Mouse (Mus musculus) heart, embryonic 16.5 days (tissue): ENCODE data around the gene Gm21988. TPM values are rescaled to one million over a fixed set of nuclear protein-coding genes. Genes with fewer than 3 reads are reported as not detected.

Source experiments
- ATAC-seq: fragments of 200-750 bp; cut with Nextera tagmentation; replicated peaks from 2 replicates; pipeline ENCODE4 v1.8.0; 2017; ENCODE audit warnings: moderate number of reproducible peaks; ENCODE audit not compliant: insufficient read depth, low FRiP score; ENCODE audit errors: extremely low read depth
- H3K27ac ChIP-seq: fragments of 300-500 bp; sonication (generic); 2 replicates; pipeline ENCODE4 v1.5.1; 2014; ENCODE audit warnings: mild to moderate bottlenecking, low read length, control low read depth, moderate library complexity
- H3K27me3 ChIP-seq: fragments of 300-500 bp; sonication (generic); 2 replicates; pipeline ENCODE4 v1.6.1; 2014; ENCODE audit warnings: low read length, mixed read lengths; ENCODE audit not compliant: control insufficient read depth, insufficient read depth
- H3K36me3 ChIP-seq: fragments of 300-500 bp; sonication (generic); 2 replicates; pipeline ENCODE4 v1.6.1; 2014; ENCODE audit not compliant: control insufficient read depth, insufficient read depth
- H3K4me1 ChIP-seq: fragments of 300-500 bp; sonication (generic); 2 replicates; pipeline ENCODE4 v1.6.1; 2014; ENCODE audit warnings: low read length, mixed read lengths; ENCODE audit not compliant: control insufficient read depth, insufficient read depth
- H3K4me2 ChIP-seq: fragments of 300-500 bp; sonication (generic); 2 replicates; pipeline ENCODE4 v1.6.1; 2014; ENCODE audit warnings: low read depth, mild to moderate bottlenecking, control low read depth, low read length
- H3K4me3 ChIP-seq: fragments of 300-500 bp; sonication (generic); 2 replicates; pipeline ENCODE4 v1.5.1; 2014; ENCODE audit warnings: mild to moderate bottlenecking, control low read depth, low read length
- H3K9ac ChIP-seq: fragments of 300-500 bp; sonication (generic); 2 replicates; pipeline ENCODE4 v1.6.1; 2014; ENCODE audit warnings: low read length, control low read depth
- H3K9me3 ChIP-seq: fragments of 300-500 bp; sonication (generic); replicated peaks from 2 replicates; pipeline ENCODE4 v1.6.1; 2016; ENCODE audit warnings: low read length; ENCODE audit not compliant: control insufficient read depth
- WGBS: fragments of 180-500 bp; shearing (Covaris S2); extraction: QIAGEN DNeasy Blood & Tissue Kit; methylation state at CpG from one replicate; pipeline ENCODE4 v1.1.7; 2014; 5-methylcytosine and 5-hydroxymethylcytosine counted together
- polyA plus RNA-seq: library from polyadenylated mRNA; unstranded; fragments of >200 nt; fragmentation: Nextera tagmentation; extraction: Ambion mirVana; gene quantifications from 2 replicates; pipeline ENCODE4 v1.2.1, GENCODE M21; 2015

Gene Gm21988
- polyA plus RNA-seq, 1 experiment from 2014 or later: 8.2 TPM

DNA sequence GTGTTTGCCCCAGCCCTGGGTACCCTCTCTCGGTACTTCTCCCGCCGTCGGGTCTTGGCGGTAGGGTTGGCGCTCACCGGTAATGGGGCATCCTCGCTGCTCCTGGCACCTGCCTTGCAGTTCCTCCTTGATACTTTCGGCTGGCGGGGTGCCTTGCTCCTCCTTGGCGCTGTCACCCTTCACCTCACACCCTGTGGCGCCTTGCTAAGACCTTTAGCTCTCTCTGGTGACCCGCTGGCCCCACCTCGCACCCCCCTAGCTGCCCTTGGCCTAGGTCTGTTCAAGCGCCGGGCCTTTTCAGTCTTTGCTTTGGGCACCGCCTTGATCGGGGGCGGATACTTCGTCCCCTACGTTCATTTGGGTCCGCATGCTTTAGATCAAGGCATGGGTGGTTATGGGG, 24.3 kb downstream of the Gm21988 start:
- Histone ChIP-seq H3K27me3 (peaks cover 50% of the 10 kb centered on the region), H3K4me3 (0 out of 2 replicates have a peak overlapping the region, but pooled peaks have one; percentile 37), H3K27ac (no peak overlapping the region), H3K36me3 (no peaks in the 10 kb centered on the region), H3K4me2 (no peak overlapping the region), H3K9me3 (no peaks in the 10 kb centered on the region), H3K4me1 (peaks cover 16% of the 10 kb centered on the region), H3K9ac (no peak overlapping the region)
- ATAC-seq: no peak
- WGBS: 16% methylated on average over 22 of the region's 22 CpGs

DNA sequence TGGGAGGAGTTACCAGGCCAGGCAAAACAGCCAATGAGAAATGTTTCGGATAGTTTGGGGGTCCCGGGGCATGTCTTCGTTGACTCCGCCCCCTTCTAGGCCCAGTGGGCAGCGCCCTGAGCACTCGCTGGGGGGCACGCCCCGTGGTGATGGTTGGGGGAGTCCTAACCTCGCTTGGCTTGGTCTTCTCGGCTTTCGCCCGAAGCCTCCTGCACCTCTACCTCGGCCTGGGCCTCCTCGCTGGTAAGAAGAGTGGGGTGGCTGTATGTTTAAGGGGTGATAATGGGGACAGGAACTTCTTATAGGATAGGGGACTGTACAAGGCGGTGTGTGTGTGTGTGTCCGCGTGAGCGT, 24.8 kb downstream of the Gm21988 start:
- Histone ChIP-seq H3K27ac (no peak overlapping the region), H3K9ac (no peak overlapping the region), H3K9me3 (no peaks in the 10 kb centered on the region), H3K4me2 (peak overlapping the region; percentile 62), H3K4me1 (peaks cover 13% of the 10 kb centered on the region), H3K4me3 (peak overlapping the region; percentile 37; the same call in 1 of the 2 replicates), H3K27me3 (peaks cover 50% of the 10 kb centered on the region), H3K36me3 (no peaks in the 10 kb centered on the region)
- WGBS: 5% methylated on average over 18 of the region's 18 CpGs
- ATAC-seq: 0 out of 2 replicates have a peak, but pooled peaks have one; percentile 6

DNA sequence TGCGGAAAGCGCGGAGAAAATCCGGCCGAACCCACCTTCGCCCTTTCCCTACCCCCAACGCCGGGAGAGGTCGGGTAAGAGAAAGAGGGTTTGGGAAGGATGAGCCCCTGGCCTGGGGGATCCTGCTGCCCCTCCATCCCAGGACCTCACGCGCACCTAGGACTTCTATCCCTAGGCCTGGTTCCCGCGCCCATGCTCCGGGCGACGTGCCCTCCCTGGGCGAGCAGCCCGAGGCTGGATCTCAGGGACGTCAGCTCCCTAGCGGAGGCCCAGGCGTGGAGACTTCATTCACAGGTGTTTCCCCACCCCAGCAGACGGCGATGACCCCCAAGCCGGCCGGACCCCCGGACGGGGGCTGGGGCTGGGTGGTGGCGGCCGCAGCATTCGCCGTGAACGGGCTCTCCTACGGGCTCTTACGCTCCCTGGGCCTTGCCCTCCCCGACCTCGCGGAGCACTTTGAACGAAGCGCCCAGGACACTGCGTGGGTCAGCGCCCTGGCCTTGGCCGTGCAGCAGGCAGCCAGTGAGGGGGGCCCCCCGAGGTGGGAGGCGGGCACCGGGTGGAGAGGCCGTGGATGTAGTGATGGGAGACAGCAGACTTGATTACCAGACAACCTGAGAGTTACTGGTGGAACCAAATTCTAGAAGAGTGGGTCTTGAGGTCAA, 25.3 kb downstream of the Gm21988 start:
- under 1% methylated on average over 46 of the region's 46 CpGs for WGBS
- Histone ChIP-seq H3K36me3 (no peaks in the 10 kb centered on the region), H3K27me3 (peaks cover 50% of the 10 kb centered on the region), H3K4me3 (peak overlapping the region; percentile 37), H3K4me2 (peak overlapping the region; percentile 62), H3K4me1 (peaks cover 13% of the 10 kb centered on the region), H3K27ac (no peak overlapping the region), H3K9me3 (no peaks in the 10 kb centered on the region), H3K9ac (peak overlapping the region; percentile 59)
- no peak for ATAC-seq

DNA sequence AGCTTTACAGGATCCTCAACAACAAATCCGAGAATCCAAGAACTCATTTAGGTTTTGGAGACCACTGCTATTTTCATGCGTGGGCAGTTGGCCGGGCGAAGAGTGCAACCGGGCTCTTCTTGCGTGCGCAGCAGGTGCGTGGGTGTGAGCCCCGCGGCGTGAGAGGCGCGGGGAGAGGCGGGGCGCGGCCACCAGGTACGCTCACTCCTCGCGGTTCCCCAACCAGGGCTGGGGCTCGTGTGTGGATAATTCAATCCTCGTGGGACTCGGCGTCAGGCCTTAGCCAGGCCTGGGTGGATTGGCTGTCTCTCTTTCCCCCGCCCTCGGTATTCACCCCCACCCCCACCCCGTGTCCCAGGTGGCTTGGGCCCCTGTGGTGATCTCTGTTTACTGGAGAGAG, 25.9 kb downstream of the Gm21988 start:
- H3K9ac ChIP-seq: peak overlapping the region; percentile 59; the same call in 1 of the 2 replicates
- ATAC-seq: no peak

DNA sequence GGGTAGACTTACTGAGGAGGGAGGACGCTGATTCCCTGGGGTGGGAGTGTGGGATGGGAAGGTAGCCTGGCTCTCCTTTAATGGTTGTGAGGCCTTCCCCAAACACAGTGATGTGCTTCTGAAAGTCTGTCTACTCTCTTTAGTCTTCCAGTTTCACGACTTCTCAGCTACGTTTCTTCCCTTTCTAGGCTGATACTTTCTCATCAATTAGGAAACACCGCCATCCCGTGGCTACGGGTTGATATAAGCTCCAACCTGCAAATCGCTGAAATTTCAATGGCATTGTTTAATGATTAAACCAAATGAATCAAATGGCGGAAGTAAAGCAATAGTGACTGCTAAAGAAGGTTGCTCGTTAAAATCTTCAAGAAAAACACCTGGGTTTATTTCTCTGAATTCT, 26.7 kb downstream of the Gm21988 start:
- Histone ChIP-seq H3K4me3 (no peak overlapping the region), H3K9ac (no peak overlapping the region), H3K9me3 (no peaks in the 10 kb centered on the region), H3K27me3 (peaks cover 51% of the 10 kb centered on the region), H3K4me1 (peaks cover 13% of the 10 kb centered on the region), H3K36me3 (no peaks in the 10 kb centered on the region), H3K4me2 (no peak overlapping the region), H3K27ac (no peak overlapping the region)
- no peak for ATAC-seq
- WGBS: 13% methylated on average over 9 of the region's 9 CpGs

More for the DNA sequence above, 25.9 kb downstream of the Gm21988 start:
- Histone ChIP-seq H3K27ac (no peak overlapping the region), H3K4me3 (peak overlapping the region; percentile 37), H3K36me3 (no peaks in the 10 kb centered on the region), H3K4me2 (peak overlapping the region; percentile 62), H3K4me1 (peaks cover 13% of the 10 kb centered on the region), H3K27me3 (peaks cover 50% of the 10 kb centered on the region), H3K9me3 (no peaks in the 10 kb centered on the region)
- WGBS: 10% methylated on average over 25 of the region's 26 CpGs

DNA sequence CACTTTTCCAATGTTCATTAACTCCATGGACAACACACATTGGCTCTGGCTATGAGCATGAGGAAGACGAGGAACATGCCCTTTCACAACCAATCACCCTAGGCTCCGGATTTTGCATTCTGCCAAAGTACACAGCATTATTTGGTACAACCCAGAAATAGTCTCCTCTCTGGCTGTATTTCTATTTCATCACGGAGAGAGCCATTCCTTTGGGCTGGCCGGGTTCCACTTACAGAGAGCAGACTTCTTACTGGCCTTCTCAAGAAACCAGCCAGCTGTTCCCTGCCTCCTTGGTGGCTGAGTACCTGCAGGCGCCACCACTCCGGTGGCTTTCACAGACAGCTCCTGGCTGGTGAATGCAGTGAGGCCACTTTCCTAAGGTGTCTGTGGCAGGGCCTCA, 27.2 kb downstream of the Gm21988 start, which contains the start of gene Slc16a11:
TSS of gene Slc16a11 (plus strand) at position 330 of the 400 bp plus-strand sequence.
- H3K4me2 ChIP-seq: no peak within 1 kb of the TSS
- H3K9me3 ChIP-seq: no peaks in the 10 kb centered on the region
- no peak within 1 kb of the TSS; the same call in 1 of the 2 replicates for H3K4me3 ChIP-seq
- no peak for ATAC-seq
- peaks cover 13% of the 10 kb centered on the region for H3K4me1 ChIP-seq
- no peak within 1 kb of the TSS for H3K9ac ChIP-seq
- 45% methylated on average over 6 of the region's 6 CpGs for WGBS
- H3K36me3 ChIP-seq: no peaks in the 10 kb centered on the region
- H3K27ac ChIP-seq: no peak within 1 kb of the TSS
- H3K27me3 ChIP-seq: peaks cover 51% of the 10 kb centered on the region

DNA sequence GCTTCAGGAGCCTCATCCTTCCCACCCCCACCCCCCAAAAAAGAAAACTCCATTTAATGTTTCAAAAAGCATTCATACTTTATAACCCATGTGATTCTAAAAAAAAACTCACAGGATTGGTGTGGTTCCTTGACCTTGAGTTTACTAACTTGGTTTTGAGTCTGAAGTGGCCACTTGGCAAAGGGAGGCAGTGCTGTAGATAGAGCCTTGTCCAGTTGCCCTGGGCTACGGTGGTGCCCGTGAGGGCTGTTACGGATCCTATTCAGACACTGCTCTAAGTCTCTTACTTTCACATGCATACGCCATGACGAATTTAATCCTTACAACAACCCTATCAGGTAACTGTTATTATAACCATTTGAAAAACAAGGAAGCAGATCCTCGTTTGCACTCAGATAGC, 27.7 kb downstream of the Gm21988 start:
- no peak overlapping the region for H3K27ac ChIP-seq
- no peak for ATAC-seq
- no peak overlapping the region for H3K4me3 ChIP-seq
- peaks cover 13% of the 10 kb centered on the region for H3K4me1 ChIP-seq
- H3K4me2 ChIP-seq: no peak overlapping the region
- no peaks in the 10 kb centered on the region for H3K9me3 ChIP-seq
- H3K36me3 ChIP-seq: no peaks in the 10 kb centered on the region
- peaks cover 47% of the 10 kb centered on the region for H3K27me3 ChIP-seq
- H3K9ac ChIP-seq: no peak overlapping the region
- WGBS: 74% methylated on average over 6 of the region's 6 CpGs

DNA sequence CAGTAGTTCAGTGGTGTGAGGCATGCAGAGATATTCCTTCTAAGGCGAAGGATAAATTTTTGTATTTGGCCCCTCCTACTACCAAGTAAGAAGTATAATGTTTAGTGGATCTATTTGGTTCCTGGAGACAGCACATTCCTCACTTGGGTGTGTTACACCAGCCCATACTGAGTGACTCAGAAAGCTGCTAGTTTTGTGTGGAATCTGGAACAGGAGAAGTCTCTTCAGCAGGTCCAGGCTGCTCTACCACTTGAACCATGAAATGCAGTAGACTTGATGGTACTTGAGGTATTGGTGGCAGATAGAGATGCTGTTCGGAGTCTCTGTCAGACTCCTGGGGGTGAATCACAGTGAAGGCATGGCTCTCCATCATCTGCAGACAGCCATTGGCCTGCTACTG, 28.9 kb downstream of the Gm21988 start:
- 74% methylated on average over 2 of the region's 2 CpGs for WGBS
- no peak for ATAC-seq
- Histone ChIP-seq H3K36me3 (no peaks in the 10 kb centered on the region), H3K27ac (no peak overlapping the region), H3K4me2 (no peak overlapping the region), H3K4me3 (no peak overlapping the region), H3K4me1 (peaks cover 13% of the 10 kb centered on the region), H3K9me3 (no peaks in the 10 kb centered on the region), H3K27me3 (peaks cover 35% of the 10 kb centered on the region), H3K9ac (no peak overlapping the region)

DNA sequence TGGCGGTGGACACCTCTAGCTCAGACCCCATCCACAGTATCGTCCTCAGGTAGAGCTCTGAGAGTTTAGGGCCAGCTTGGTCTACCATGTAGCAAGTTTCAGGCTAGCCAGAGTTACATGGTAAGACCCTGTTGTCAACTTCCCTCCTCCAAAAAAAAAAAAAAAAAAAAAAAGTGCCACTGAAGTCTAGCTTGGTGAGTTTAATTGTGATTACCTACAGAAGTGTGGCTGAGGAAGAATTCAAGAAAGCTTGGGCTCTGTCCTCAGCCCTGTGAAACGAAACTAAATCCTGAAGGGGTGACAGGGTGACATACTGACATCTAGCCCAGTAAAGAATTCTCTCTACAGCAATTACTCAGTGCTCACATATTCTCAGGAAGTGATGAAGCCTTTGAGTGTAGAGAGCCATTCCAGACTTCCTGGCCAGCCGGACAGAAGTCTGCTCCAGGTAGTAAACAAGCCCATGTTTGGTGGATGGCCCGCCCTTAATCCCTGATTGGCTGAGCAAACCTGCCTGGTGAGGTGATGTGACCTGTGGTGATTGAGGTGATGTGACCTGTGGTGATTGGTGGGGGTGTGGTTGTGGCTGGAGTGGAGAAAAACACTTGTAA, 30.7 kb downstream of the Gm21988 start:
- ATAC-seq: no peak
- peaks cover 3% of the 10 kb centered on the region for H3K4me1 ChIP-seq
- no peaks in the 10 kb centered on the region for H3K36me3 ChIP-seq
- no peak overlapping the region for H3K27ac ChIP-seq
- H3K4me3 ChIP-seq: no peak overlapping the region
- no peak overlapping the region for H3K9ac ChIP-seq
- no peak overlapping the region for H3K4me2 ChIP-seq
- WGBS: 56% methylated on average over 5 of the region's 5 CpGs
- no peaks in the 10 kb centered on the region for H3K9me3 ChIP-seq
- peaks cover 18% of the 10 kb centered on the region for H3K27me3 ChIP-seq
